Mouse (Mus musculus) C2C12 (cell line): ENCODE results near the gene Syn3.

Experiments used
- CTCF ChIP-seq: IDR thresholded peaks from one replicate; pipeline ENCODE4 v1.5.1; 2011; ENCODE audit not compliant: control insufficient read depth, insufficient read depth, insufficient read length
- MAX ChIP-seq: IDR thresholded peaks from one replicate; pipeline ENCODE4 v1.6.1; 2011; ENCODE audit warnings: mild to moderate bottlenecking, control low read depth
- MYOD1 ChIP-seq: IDR thresholded peaks from one replicate; pipeline ENCODE4 v1.6.1; 2011; ENCODE audit warnings: low read depth; ENCODE audit not compliant: control insufficient read depth, insufficient read length
- MYOG ChIP-seq: IDR thresholded peaks from one replicate; pipeline ENCODE4 v1.6.1; 2011; ENCODE audit not compliant: control insufficient read depth, insufficient read length; ENCODE audit errors: extremely low read depth

DNA sequence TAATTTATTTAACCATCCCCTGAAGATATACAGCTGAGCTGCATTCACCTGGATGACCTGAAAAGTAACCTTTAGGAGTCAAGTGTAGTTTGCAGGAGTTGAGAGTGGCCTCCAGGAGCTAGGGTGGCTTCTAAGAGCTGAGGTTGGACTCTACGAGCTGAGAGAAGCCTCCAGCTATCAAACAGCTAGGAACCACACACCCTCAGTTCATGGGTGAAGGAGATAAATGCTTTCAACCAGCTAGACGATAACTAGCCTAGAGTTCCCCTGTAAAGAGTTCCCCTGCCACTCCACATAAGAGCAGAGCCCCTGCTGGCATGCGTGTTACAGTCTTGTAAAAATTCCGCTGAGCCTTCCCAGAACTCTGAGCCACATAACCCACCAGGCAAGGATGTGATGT, 129.3 kb downstream of the Syn3 start:
- TF ChIP-seq MAX (no peak), CTCF (no peak), MYOG (no peak), MYOD1 (no peak)
